Mouse (Mus musculus) spleen, embryonic (tissue): ENCODE measurements around the gene Pfdn4.
"Not testable (repeated sequence)": the region's sequence is repeated elsewhere in the genome, so short reads cannot be mapped to it uniquely, and the experiment has no call there.

ENCODE experiments used
- CTCF ChIA-PET: fragments of 350-600 bp; sonication (Branson Sonifier 250); formaldehyde crosslinking; loops from one replicate; lab custom pipeline; 2022; lab: Charles Lee

The Pfdn4 gene

DNA sequence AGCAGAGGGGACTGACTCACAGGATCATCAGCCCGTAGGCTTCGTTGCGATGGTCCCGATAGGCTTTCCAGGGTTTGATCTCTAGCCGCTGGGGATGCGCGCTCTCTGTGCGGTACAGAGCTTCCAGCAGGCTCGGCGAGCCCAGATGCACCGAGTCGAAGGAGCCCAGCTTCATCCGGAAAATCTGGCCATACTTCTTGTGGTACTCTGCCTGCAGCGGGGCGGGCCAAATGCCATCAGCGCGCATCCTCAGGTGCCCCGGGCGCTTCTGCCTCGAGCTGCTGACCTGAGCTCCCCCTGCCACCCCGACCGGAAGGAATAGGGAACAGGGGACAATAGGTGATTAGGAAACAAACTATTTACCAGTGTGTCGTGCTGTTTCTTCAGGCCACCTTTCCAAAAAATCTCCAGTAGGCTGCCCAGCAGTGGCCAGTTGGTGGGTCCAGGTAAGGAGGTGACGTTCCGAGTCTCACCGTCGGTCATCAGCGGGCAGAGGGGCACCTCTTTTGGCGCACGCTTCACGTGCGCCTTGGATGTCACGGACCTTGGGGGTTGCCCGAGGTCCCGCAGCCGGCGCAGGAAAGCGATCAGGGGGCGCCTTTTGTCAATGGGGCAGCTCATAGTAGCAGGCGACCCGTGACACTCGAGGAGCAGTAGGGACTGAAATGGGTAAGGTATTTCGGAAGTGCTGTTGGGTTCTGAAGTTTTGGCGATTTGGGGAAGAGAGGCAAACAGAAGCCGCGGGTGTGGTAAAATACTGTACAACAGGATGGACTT, at the start of gene Pfdn4:
Gene Pfdn4 (plus strand): TSS at position 275 of the 777 bp plus-strand sequence.
- CTCF ChIA-PET = no interaction called here

DNA sequence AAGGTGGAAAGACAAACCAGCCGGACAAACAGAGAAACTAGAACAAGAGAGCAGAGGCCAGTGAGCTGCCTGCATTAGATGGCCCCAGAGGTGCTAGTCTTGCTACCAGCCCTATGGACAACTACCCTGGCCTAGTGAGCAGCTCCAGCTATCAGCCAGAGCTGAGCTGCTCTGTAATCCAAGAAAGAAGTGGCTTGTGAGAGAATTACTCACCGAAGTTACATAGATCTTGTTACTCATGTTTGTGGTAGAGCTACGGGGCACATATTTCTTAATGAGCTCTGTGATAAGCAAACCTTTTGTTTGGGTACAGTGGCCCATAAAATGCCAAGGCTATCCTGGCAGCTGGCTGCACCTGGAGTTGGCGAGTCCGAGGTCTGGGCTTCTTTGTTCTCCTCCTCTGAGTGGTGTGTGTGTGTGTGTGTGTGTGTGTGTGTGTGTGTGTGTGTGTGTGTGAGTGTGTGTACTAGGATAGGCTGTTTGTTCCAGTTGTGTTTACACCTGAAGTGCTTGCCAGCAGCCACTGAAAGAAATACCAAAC, 49.3 kb upstream of the Pfdn4 start:
- CTCF ChIA-PET = no interaction called here

DNA sequence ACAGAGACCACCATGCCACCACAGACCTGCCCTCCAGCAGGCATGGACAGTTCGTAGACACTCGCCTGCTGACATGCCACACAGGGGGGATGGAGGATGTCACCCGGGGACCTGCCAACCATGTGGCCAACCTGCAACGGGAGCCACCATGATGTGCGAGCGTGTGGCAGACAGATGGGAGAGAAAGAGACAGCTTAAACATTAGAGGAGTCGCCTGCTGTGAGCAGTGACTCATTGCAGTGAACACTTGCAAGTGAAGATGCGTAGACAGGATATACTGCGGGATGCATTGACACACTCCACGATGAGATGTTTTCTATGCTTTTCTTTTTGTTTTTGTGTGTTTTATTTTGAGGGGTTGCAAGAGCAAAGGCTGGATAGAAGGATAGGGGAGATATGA, 48.6 kb upstream of the Pfdn4 start:
- CTCF ChIA-PET = no interaction called here

DNA sequence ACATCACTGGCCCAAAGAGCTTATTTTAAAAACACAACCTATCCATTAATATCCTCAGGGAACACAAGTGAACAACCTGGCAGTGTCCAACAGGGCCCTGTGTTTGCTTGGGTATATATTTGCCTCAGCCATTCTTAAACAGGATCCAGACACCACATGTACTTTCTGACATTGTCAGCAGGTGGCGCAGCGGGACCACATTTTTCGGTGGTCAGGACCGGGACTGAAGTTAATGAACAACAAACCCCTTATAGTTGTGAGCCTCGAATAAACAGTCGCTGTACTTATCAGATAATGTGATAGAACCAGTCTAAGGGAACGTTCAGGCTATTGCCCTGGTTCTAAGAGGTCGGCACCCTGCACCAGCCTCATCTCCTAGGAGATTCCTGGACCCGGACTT, 45.3 kb upstream of the Pfdn4 start:
- CTCF ChIA-PET = interaction anchor here (1.7 kb wide), 1 partner anchor 57 kb away, joined by 5 read pairs; no protein-coding TSS in a partner anchor

DNA sequence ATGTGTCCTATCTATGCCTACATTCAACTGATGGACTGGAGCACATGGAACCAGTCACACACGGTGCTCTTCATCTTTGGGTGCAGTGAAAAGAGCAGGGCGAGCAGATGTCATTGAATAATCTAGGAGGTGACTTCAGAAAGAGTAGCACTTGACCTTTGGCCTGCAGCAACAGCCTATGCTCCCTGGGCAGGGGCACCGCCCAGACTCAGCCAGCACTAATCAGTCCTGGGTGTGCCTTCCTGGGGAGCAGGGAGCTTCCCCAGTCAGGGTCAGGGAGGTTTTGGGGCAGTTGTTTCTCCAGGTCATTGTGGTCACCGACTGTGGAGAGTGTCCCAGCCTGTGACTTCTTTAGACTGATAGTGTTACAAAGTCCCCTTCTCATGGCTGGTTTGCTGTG, 42.4 kb upstream of the Pfdn4 start:
- CTCF ChIA-PET = not testable (repeated sequence)

DNA sequence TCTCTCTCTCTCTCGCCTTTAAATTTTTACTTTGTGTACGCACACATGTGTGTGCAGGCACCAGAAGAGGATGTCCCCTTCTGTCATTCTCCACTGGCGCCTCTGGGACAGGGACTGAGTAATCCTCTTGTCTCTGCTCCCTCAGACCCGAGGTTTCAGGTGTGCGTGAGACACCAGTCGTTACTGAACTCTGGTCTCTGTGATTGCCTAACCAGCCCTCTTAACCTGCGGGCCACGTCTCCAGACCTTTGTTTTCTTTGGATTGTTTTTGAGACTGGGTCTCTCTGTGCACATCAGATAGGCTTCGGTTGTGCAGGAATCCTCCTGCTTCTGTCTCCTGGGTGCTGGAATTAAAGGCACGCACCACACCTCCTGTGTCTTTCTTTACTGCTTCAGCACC, 37.0 kb upstream of the Pfdn4 start:
- CTCF ChIA-PET = interaction anchor here (0.7 kb wide), 1 partner anchor 103 kb away, joined by 5 read pairs; no protein-coding TSS in a partner anchor

DNA sequence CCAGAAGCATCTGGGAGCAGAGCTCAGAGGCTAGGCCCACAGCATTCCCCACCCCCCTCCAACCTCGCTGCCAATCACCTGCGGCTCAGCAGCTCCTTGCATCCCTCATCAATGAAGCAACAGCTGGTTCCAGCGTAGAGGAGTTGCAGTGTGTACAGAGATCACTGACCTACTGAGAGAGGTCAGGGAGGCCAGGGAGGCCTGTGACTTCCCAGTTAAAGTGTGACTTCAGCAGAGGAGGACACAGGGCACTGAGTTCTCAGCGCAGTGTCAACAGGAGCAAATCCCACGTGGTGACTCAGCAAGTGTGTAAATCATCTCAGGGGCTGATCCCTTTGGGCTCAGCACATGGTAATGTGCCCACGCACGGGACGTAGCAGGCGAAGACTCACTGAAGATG, 36.4 kb upstream of the Pfdn4 start:
- CTCF ChIA-PET = interaction anchor here (0.7 kb wide), 1 partner anchor 104 kb away, joined by 5 read pairs; no protein-coding TSS in a partner anchor

DNA sequence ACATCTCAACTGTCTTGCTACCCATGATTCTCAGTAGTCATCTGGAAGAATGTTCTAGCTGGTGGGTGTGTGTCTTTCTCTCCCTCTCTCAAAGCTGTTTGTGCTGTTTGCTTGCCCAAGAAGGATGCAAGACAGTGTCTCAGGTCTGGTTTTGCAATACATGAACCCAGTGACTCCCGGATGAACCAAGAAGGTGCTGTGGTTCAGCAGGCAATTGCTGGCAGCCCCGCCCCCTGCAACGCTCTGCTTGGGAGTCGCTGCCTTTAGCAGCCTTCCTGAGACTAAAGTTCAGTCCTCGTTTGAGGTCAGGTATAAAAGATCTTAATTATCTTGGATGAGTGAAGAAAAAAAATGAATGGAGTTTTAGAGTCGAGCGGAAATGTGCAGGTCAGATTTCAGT, 34.6 kb upstream of the Pfdn4 start:
- CTCF ChIA-PET = no interaction called here

DNA sequence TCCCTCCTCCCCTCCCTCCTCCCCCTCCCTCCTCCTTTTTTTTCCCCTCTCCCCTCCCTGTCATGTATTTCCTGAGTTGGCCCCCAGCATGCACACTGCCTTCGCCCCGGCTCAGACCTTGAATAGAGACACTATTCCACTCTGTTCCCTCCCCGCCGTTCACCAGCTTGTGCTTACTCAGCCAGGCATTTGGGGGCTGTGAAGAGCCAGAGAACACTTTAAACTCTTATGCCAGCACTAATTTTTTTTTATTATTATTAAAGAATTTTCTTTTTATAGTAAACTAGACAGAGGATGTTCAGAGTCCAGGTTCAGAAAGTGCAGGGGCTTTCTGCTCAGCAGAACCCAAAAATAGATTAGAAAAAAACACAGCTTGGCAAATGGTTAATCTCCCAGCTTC, 31.4 kb upstream of the Pfdn4 start:
- CTCF ChIA-PET = no interaction called here

DNA sequence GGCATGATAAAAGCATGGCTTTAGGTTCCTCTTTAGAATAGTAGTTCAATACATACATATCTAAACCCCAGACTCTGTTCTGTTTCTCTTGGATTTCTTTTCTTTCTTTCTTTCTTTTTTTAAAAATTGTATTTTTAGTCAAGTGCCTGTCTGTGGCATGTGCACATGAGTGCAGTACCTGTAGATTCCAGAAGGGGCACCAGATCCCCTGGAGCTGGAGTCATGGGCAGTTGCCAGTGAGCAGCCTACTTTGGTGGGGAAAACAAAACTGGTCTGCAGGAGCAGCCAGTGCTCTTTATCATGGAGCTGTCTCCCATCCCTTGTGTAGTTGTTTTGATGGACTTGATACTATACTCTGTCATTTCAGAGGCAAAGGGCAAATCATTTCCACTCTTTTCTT, 28.2 kb upstream of the Pfdn4 start:
- CTCF ChIA-PET = no interaction called here

DNA sequence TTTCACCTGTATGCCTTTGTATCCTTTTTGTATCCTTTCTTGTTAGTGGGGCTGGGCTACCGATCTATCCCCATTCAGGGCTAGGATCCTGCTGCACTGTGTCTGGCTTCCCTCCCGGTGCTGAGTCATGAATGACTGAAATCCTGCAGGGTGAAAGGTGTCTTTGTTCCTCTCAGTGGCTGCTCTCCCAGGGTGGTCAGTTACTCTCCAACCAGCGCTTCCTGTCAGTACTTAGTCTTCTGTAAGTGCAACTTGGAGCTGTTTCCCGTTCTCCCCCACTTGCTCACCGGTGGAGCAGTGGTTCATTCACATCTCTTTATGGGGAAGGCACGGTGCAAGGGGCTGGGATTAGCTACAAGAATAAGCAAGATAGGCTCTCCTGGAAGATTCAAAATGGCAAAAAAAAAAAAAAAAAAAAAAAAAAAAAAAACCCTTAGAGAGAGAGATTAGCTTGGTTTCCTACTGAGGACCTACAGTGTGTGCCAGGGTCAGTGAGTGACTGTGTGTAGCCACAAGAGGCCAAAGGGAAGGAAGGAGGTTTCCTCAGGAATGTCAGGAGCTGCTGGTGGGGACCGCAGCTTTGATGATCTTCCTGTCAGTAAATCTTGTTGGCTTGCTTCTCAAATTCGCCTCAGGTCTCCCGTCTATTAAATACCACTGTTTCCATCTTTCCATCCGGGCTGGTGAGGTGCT, 26.5 kb upstream of the Pfdn4 start:
- CTCF ChIA-PET = interaction anchor here (0.6 kb wide), 2 partner anchors 114 to 502 kb away, joined by 4 read pairs; no protein-coding TSS in a partner anchor

DNA sequence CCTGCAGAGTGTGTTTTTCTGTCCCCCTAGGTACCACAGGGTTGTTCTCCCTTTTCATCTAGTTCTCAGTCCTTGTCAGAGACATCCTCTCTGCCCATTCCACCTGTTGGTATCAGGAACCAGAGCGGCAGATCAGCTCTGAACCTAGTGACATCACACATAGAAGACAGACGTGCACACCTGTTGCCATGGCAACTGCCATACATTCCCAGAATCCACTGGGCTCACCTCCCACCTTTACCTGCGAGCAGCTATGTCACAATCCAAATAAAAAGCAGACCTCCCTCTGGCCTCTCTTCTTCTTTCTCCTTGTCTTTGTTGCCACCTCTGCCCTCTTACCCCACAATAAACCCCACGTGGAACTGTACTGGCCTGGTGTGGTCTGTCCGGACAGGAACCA, 25.6 kb upstream of the Pfdn4 start:
- CTCF ChIA-PET = interaction anchor here (0.6 kb wide), 1 partner anchor 501 kb away, joined by 4 read pairs; no protein-coding TSS in a partner anchor

DNA sequence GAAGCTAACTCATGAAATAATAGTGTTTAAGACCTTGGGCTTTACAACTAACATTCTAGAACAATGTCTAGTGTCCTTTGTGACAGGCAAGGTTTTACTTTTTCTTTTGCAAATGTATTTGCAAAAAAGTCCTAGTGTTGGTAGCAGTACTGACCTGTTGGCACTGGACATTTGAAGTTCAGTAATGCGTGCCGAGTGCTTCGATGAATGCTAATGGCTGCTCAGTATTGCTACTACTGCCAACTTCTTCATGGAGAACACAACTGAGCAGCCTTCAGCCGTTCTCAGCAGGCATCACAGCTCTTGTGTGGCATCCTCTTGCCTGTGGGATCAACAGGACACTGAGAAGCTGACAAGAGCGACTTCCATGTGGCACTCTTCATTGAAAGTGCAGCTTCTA, 22.1 kb upstream of the Pfdn4 start:
- CTCF ChIA-PET = interaction anchor here (0.5 kb wide), 1 partner anchor 266 kb away, joined by 9 read pairs; no protein-coding TSS in a partner anchor

DNA sequence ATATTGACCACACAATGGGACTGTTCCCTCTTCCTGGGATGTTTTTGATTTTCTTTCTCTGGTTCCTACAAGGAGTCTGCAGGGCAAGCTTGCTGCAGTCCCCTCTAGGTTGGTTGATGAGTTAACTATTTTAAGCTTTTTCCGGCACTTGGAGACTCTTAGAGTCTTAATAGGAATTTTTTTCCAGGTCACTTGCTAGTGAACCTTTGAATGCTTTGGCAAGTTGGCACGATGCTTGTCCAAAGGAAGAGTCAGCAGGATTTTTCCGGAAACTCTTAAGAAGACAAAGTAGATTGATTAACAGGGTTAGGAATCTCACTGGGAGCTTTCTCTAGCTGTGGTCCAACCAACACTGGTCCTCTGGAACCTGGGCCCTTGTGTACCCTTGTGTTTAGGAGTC, 21.1 kb upstream of the Pfdn4 start:
- CTCF ChIA-PET = interaction anchor here (0.7 kb wide), 1 partner anchor 58 kb away, joined by 3 read pairs; no protein-coding TSS in a partner anchor

DNA sequence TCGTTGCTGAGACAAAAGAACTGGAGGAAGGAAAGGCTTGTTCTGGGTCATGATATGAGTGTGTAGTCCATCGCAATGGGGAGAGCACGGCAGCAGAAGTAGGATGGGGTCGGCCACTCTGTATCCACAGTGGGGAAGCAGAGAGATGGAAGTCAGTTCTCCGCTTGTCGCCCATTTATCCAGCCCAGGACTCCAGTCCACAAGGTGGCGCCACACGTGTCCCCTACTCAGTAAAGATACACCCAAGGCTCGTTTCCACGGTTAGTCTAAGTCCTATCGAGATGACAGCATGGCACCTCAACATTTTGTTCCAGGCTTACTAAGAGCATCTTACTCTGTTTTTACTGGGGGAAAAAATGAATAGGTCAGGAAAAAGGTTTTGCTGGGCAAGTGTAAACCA, 20.0 kb upstream of the Pfdn4 start:
- CTCF ChIA-PET = no interaction called here

DNA sequence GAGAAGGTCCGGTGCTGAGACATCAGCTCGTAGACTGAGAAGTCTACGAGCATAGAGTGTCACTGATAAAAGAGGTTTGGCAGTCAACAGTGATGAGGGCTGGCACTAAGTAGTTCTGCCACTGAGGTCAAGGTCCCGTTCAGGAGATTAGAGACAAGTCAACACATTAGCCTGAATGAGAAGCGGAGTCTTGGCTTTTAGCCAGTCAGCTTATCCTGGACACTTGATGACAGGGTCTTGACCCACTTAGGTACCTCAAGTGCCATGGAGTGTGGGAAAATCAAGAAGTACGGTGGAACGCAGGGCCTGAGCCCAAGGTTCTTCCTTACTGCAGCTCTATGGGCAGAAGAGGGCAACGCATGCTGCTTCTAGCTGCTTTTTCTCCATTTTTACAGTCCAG, 19.6 kb upstream of the Pfdn4 start:
- CTCF ChIA-PET = no interaction called here

DNA sequence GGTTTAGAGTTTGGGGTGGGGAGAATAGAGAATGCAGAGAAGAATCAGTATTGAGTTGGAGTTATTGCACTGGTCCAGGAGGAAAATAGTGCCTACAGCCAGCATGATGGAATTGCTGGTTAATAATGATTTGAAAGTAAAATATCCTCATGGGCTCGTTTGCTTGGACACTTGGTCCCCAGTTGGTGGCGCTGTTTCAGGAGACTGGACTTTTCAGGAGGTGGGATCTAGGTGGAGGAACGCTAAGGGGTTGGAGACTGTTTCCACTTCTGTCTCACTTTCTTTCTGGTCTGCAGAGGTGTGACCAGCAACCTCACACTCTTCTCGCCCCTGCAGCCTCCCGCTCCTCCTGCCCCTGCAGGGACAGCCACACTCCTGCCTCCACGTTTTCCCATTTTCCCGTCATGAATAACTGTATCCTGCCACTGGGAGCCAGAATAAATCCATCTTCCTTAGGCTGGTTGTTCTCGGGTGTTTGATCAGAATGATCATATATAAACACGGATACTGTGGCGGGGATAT, 14.1 kb upstream of the Pfdn4 start:
- CTCF ChIA-PET = no interaction called here

DNA sequence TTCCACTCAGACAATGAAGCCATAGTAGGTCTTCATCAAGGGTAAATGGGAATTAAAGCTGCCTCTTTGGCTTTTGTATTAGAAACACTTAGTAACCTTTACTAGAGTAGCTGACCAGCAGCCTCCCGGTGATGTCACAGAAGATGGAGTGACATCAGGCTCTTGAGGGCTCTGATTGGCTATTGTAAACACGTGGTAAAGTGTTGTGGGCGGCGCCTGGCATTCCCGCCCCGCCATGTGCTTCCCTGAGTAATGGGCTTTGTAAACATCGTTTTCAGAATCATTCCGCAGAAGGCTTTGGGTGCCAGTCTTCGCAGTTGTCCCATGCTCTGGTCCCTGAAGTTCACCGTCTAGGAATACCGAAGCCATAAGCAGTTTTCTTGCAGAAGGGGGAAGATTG, 12.3 kb upstream of the Pfdn4 start:
- CTCF ChIA-PET = no interaction called here

DNA sequence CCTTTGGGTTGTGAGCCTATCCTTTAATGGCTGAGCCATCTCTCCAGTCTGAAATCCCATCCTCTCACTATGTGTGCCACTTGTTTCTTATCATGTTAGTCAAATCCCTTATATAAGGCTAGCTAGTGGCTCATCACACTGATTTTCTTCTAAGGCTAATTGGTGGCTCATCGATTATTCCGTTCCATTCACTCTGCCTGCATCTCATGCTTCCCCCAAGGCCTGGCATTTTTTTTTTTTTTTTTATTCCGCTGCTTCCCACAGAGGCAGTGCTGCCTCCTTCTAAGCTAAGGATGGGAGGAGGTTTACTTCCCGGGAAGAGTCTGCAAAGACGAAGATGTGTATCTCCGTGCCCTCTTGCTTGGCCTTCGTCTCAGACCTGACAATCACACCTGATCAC, 9.0 kb upstream of the Pfdn4 start:
- CTCF ChIA-PET = interaction anchor here (0.5 kb wide), 1 partner anchor 20 kb away, joined by 5 read pairs; no protein-coding TSS in a partner anchor

DNA sequence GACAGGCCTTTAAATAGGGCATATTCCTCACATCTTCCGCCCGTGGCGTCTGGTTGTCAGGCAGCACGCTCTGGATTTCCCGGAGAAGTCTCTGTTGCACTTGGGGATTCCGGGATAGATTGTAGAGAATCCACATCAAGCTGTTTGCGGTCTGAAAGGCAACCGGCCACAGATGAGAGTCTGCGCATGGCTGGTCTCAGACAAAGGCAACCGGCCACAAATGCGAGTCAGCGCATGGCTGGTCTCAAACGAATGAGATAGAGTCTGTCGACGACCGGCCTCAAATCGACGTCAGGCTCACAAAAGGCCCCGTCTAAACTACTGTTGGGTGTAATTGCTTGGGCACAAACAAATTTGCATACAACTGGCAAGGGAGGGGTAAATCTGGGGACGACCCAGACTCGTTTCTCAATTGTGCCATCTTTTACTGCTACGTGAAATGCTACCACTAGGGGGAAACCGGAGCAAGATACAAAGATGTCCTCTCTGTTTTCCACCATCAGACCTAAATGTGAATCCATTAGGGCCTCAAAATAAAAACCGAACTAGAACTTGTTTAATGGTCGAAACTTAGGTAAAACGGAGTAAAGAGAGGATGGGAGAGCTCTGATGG, 8.2 kb upstream of the Pfdn4 start:
- CTCF ChIA-PET = interaction anchor here (0.5 kb wide), 1 partner anchor 19 kb away, joined by 5 read pairs; no protein-coding TSS in a partner anchor
